Mouse (Mus musculus): ENCODE measurements around the gene Tbc1d22a.

DNA sequence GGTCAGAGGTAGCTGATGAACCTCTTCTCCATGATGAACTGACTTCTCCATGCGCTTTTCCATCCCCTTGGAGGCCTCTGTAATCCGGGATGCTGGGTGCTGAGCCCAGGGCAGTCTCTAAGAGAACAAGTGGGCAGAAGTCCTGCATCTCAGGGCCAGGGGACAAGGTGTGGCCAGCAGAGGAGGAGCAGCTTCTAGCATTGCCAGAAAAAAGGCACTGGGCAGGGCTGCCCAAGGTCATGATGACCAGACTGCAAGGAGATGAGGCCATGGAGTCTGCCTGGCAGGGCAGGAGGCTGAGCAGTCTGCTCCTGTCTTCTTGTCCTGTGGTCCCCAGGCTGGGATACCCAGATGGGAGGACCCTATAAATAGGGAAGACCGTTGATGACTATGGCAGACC, 220.0 kb downstream of the Tbc1d22a start:
- no peak for TF ChIP-seq POLR2A (IDR thresholded peaks at IDR 0.05; ENCODE audit: low read depth, low read length)
- no peak for TF ChIP-seq CTCF (IDR thresholded peaks at IDR 0.05; ENCODE audit: extremely low read depth, insufficient read length, insufficient replicate concordance, low read depth, low read length)
